Mouse (Mus musculus): ENCODE measurements around the gene Exph5.

The Exph5 gene

GRCm38 (mm10) chr9:53404753-53405722 is 103.6 kb downstream of the Exph5 start:
- DNase-seq (ENCODE audit: low read depth, low spot score) = no peak

- DNase-seq (ENCODE audit: low read depth, low spot score) = no peak
Measured at GRCm38 (mm10) chr9:53408548-53408947, 107.1 kb downstream of the Exph5 start.

- DNase-seq (ENCODE audit: low read depth, low spot score) = no peak
Measured at GRCm38 (mm10) chr9:53408953-53409361, 107.5 kb downstream of the Exph5 start.

- DNase-seq (ENCODE audit: low read depth, low spot score) = no peak
Measured at GRCm38 (mm10) chr9:53409427-53409826, 108.0 kb downstream of the Exph5 start.

GRCm38 (mm10) chr9:53422133-53422896 is 120.8 kb downstream of the Exph5 start:
- no peak for DNase-seq (ENCODE audit: low read depth, low spot score)

- no peak for DNase-seq (ENCODE audit: low read depth, low spot score)
Measured at GRCm38 (mm10) chr9:53426726-53427125, 125.3 kb downstream of the Exph5 start.

Measured in retina, adult 2 months (tissue).